Mouse (Mus musculus): ENCODE measurements around the gene Trim52.
"Not testable (repeated sequence)": the region's sequence is repeated elsewhere in the genome, so short reads cannot be mapped to it uniquely, and the experiment has no call there.

The Trim52 gene

GRCm38 (mm10) chr14:106105980-106106379 is at the start of gene Trim52:
Trim52 (plus strand) TSS chr14:106106198.
- in situ Hi-C loops (cut with MboI; ENCODE audit: low sequenced_read_pairs), result no loop called here

- in situ Hi-C loops (cut with MboI; ENCODE audit: low sequenced_read_pairs), result no loop called here
Measured at GRCm38 (mm10) chr14:106072608-106073007, 33.4 kb upstream of the Trim52 start.

DNA sequence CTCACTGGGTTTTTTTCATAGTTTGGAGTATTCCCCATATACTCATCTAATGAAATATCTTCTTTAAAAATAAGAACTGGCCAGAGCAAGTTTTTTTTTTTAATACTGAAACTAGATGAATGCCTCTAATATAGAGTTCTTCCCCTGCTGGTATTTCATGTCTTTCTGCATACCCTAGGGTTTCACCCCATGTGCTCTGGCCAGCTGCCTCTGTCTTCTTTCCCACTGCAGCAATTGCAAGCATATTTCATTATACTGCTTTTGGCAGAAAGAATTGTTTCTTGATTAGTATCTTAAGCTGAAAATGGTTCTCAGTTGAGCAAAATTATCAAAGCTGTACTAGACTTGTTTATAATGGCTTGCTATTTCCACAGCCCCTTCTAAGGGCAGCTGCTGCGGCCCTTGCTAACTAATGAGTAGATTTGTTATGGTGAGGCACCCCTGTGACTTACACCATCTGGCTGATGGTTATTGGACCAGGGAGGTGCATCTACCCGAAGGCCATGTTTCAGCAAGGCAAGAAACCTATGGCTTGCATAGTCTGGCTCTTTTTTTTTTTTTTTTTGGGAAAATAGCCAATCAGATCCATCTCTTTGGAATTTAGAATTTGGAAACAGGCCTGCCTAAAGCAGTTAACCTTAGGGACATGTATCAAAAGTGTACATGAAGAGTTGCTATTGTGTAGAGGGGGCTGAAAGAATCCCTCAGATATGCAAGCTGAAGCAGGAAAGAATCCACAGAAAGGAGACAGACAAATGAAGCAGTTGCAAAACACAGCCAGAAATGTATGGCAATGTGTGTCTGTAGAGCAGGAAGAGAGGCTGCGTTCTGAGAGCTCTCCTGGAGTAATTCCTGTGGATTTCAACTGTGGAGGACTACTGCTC is 30.6 kb upstream of the Trim52 start:
- in situ Hi-C loops (cut with MboI; ENCODE audit: low sequenced_read_pairs), result no loop called here

- in situ Hi-C loops (cut with MboI; ENCODE audit: low sequenced_read_pairs), result no loop called here
Measured at GRCm38 (mm10) chr14:106088480-106089037, 17.4 kb upstream of the Trim52 start.

DNA sequence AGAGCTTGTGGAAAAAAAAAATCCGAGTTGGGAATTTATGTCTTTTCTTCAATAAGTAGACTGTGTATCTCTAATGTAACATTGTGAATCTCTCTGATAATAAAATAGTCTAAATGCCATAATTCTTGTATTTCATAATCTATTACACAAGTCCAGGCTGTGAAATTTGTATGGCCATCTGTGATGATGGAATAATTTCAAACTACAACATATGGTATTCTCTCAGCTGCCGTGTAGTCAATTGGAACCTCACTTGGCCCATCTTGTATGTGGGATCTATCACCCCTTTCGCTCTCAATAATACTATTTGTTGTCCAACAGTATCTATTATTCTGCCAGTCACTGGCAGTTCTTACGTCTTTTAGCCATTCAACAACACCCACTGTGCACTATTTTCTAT is 9.2 kb upstream of the Trim52 start:
- in situ Hi-C loops (cut with MboI; ENCODE audit: low sequenced_read_pairs), result no loop called here

GRCm38 (mm10) chr14:106100858-106101257 is 5.1 kb upstream of the Trim52 start:
- in situ Hi-C loops (cut with MboI; ENCODE audit: low sequenced_read_pairs), result no loop called here

DNA sequence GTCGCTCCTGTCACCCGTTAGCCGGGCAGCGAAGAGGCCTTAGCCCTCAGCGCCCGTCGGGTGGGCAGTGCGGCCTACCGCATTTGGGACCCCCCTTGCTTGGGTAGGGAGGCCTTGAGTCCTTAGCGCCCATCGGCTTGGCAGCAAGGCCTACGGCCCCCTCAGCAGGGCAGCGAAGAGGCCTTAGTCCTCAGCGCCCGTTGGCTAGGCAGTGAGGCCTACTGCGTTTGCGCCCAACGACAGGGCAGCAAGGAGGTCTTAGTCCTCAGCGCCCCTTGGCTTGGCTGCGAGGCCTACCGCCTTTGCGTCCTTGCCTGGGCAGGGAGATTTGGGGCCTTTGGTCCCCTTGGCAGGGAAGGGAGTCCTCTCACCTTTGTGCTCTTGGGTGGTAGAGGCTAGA is 427 bp downstream of the Trim52 start:
- in situ Hi-C loops (cut with MboI; ENCODE audit: low sequenced_read_pairs), result no loop called here

- in situ Hi-C loops (cut with MboI; ENCODE audit: low sequenced_read_pairs), result no loop called here
Measured at GRCm38 (mm10) chr14:106119371-106119770, 13.4 kb downstream of the Trim52 start.

DNA sequence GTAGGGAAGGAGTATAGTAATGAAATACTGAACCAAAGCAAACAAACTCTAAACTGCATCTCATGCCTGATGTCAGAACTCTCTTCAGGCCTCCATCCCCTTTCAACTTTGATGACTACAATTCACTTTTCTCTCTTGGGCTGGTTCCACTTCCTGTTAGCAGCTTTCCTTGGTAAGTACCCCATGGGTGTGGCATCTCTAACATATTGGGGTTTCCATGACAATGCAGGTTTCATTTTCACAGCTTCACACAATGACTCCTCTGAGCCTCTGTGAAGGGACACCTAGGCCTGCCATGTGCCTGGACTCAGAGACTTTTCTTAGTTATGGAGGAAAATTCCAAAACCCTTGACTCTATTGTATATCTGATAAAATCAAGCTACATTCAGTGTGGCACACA is 30.3 kb downstream of the Trim52 start:
- in situ Hi-C loops (cut with MboI; ENCODE audit: low sequenced_read_pairs), result no loop called here

DNA sequence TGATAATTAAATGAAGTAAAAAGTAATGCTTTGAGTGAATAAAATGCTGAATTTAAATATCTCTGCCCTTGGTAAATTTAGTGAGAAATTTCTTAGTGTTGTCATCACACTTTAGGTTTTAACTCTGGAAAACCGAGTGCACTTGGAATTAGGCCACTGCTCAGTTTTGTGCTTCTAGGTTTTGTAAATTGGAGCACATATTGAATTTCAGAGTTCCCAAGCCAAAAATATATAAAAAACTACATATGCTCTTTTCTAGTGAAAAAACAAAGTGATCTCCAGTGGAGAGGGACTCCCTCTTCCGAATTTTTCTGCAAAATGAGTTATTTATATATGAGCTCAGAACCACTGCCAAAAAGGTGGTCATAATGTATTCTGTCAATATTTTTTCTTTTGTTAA is 45.2 kb downstream of the Trim52 start:
- in situ Hi-C loops (cut with MboI; ENCODE audit: low sequenced_read_pairs), result no loop called here

DNA sequence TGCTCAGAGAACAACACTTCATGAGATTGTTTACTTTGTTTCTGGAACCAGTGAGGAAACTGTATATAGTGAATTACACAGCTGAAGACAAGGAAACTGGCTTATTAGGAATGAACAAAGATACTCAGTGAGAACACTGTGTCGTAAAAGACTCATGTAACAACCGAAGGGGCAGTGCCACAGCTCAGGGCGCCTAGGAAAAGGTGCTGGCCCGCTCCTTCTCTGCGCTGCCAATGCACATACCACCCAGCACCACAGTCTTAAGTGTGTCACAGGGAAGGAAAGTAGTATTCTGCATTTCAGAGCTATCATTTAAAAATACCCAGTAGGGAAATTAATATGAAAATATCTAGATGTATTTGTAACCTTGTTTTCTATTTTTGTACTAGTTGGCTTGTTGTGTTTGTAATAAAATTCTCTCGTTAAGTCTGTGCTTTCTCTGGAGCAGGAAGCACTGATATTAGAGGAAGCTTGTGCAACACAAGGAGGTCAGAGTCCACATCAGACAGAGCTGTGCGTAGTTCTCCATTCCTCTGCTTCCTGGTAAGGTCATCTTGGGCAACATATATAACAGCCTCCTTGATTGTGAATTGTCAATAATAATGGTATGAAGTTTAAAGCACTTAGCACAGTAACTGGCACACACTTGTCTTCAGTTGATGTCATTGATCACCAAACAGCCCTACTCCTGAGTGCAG is 49.0 kb downstream of the Trim52 start:
- in situ Hi-C loops (cut with MboI; ENCODE audit: low sequenced_read_pairs), result no loop called here

GRCm38 (mm10) chr14:106156533-106156932 is 50.5 kb downstream of the Trim52 start:
- in situ Hi-C loops (cut with MboI; ENCODE audit: low sequenced_read_pairs), result no loop called here

DNA sequence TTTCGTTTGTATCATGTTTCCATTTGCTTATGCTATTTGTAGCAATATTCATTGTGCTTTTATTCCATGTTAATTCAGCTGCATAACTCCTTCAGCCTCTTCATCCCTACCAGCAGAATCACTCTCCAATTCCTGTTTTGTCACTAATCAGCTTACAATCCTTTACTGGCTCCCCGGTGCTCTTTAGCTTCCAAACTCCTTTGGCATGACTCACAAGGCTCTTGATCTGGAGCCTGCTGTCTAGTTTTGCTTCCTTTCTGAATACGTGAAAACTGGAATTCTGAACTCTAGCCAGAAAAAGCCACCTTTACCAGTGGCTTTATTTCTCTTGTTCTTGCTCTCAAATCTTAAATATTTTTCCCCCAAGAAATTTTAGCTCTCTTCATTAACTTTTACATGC is 56.3 kb downstream of the Trim52 start:
- in situ Hi-C loops (cut with MboI; ENCODE audit: low sequenced_read_pairs), result no loop called here

GRCm38 (mm10) chr14:106163196-106163595 is 57.2 kb downstream of the Trim52 start:
- in situ Hi-C loops (cut with MboI; ENCODE audit: low sequenced_read_pairs), result no loop called here

DNA sequence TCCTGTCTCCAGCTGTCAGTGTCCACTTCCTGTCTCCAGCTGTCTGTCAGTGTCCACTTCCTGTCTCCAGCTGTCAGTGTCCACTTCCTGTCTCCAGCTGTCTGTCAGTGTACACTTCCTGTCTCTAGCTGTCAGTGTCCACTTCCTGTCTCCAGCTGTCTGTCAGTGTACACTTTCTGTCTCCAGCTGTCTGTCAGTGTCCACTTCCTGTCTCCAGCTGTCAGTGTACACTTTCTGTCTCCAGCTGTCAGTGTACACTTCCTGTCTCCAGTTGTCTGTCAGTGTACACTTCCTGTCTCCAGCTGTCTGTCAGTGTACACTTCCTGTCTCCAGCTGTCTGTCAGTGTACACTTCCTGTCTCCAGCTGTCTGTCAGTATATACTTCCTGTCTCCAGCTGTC is 57.9 kb downstream of the Trim52 start:
- in situ Hi-C loops (cut with MboI; ENCODE audit: low sequenced_read_pairs), result not testable (repeated sequence)

DNA sequence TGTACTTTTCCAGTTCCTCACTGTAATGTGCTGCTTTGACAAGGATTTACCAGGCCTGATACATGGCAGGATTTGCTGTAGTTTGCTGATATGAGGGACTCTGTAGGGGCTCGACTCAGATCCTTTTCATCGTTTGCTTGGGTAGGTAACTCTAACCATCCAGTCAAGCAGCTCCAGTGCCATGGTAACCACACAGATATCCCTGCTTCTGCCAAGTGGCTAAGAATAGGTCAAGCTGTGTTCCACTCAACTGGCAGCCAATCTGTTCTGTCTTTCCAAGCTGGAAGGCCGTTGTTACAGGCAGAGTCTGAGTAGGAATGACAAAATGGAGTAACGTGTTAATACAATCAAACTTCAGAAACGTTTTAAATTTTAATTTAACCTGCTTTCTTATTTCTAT is 70.9 kb downstream of the Trim52 start:
- in situ Hi-C loops (cut with MboI; ENCODE audit: low sequenced_read_pairs), result loop anchor here (25.0 kb wide), 1 partner anchor 110 kb away; no protein-coding TSS in a partner anchor

DNA sequence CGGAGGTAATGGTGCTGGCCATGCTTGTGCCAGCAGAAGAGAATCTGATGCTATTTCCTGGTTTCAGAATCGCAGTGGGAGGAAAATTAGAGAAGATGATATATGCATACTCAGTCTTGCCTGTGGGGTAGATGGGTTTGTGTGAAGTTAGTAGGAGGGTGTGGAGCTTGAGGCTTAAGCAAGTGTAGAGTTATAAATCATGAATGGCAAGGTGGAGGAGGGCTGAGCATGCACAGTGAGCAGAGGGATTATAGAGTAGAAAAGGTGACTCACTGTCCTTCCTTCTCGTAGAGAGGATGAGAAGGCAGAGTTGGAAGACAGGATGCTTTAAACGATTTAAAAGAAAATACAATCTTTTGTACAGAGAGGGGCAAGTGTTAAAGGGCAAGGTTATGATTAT is 72.2 kb downstream of the Trim52 start:
- in situ Hi-C loops (cut with MboI; ENCODE audit: low sequenced_read_pairs), result loop anchor here (25.0 kb wide), 1 partner anchor 109 kb away; no protein-coding TSS in a partner anchor

GRCm38 (mm10) chr14:106179102-106179727 is 73.2 kb downstream of the Trim52 start:
- in situ Hi-C loops (cut with MboI; ENCODE audit: low sequenced_read_pairs), result loop anchor here (25.0 kb wide), 1 partner anchor 108 kb away; no protein-coding TSS in a partner anchor

GRCm38 (mm10) chr14:106179728-106180125 is 73.7 kb downstream of the Trim52 start:
- in situ Hi-C loops (cut with MboI; ENCODE audit: low sequenced_read_pairs), result loop anchor here (25.0 kb wide), 1 partner anchor 108 kb away; no protein-coding TSS in a partner anchor

GRCm38 (mm10) chr14:106180616-106181015 is 74.6 kb downstream of the Trim52 start:
- in situ Hi-C loops (cut with MboI; ENCODE audit: low sequenced_read_pairs), result loop anchor here (25.0 kb wide), 1 partner anchor 107 kb away; no protein-coding TSS in a partner anchor

GRCm38 (mm10) chr14:106183985-106184384 is 78.0 kb downstream of the Trim52 start:
- in situ Hi-C loops (cut with MboI; ENCODE audit: low sequenced_read_pairs), result loop anchor here (25.0 kb wide), 1 partner anchor 103 kb away; no protein-coding TSS in a partner anchor

Data from CH12F3 (cell line).